In genomic region chr9:92252718-92253117, GRCm38 (mm10) we compare ENCODE assay signal across 26 mouse cellular contexts. TPM values are rescaled to one million over a fixed set of nuclear protein-coding genes. Genes with fewer than 3 reads are reported as not detected.
DNase-seq lines count a peak whose midpoint lies in the region; ATAC-seq and TF ChIP-seq lines count a peak whose summit lies in the region.
"Had no signal": no experiment of that assay in that cellular context is flagged by ENCODE, and none has a peak within 500 bp of the region (broad histone marks: within the 10 kb centered on the region; RNA-seq: fewer than 3 reads in every experiment).

No protein-coding gene starts in this region.

- peak overlapping the region; percentile 67; the same call in 1 of the 2 replicates for H3K4me2 ChIP-seq in intestine, postnatal 0 days (replicated peaks; ENCODE audit: low read depth)
- no peak overlapping the region for H3K4me2 ChIP-seq in intestine, embryonic 16.5 days (ENCODE audit: low read depth, low read length)
- no peak overlapping the region for H3K4me2 ChIP-seq in lung, postnatal 0 days (replicated peaks; ENCODE audit: low read depth, low read length)
- peak overlapping the region; percentile 48 for H3K4me2 ChIP-seq in liver, embryonic 15.5 days
- H3K4me2 ChIP-seq: hindbrain, embryonic 15.5 days had no signal

- TF ChIP-seq EP300 in lung, postnatal 0 days (IDR thresholded peaks at IDR 0.05): no peak

- no peaks in the 10 kb centered on the region for H3K9me3 ChIP-seq in intestine, postnatal 0 days (ENCODE audit: control insufficient read depth)
- H3K9me3 ChIP-seq in intestine, embryonic 16.5 days (ENCODE audit: control insufficient read depth, low read length): no peaks in the 10 kb centered on the region
- no peaks in the 10 kb centered on the region for H3K9me3 ChIP-seq in lung, postnatal 0 days (ENCODE audit: low read length)
- no peaks in the 10 kb centered on the region for H3K9me3 ChIP-seq in liver, embryonic 15.5 days (replicated peaks)
- H3K9me3 ChIP-seq: G1E; heart, embryonic 10.5 days; hindbrain, embryonic 15.5 days; kidney, embryonic 15.5 days had no signal

- H3K27ac ChIP-seq in intestine, postnatal 0 days (ENCODE audit: low read depth, low read length): no peak overlapping the region
- H3K27ac ChIP-seq in intestine, embryonic 16.5 days (ENCODE audit: low read length): no peak overlapping the region
- no peak overlapping the region for H3K27ac ChIP-seq in lung, postnatal 0 days (ENCODE audit: low read length)
- no peak overlapping the region for H3K27ac ChIP-seq in liver, embryonic 15.5 days (replicated peaks)
- H3K27ac ChIP-seq: heart, embryonic 10.5 days; hindbrain, embryonic 15.5 days; kidney, embryonic 15.5 days had no signal

- H3K4me1 ChIP-seq in intestine, postnatal 0 days (replicated peaks; ENCODE audit: control insufficient read depth, insufficient read depth, low read length): no peaks in the 10 kb centered on the region
- peaks cover 3% of the 10 kb centered on the region; the same call in 1 of the 2 replicates for H3K4me1 ChIP-seq in intestine, embryonic 16.5 days (ENCODE audit: control insufficient read depth, insufficient read depth, low read length)
- H3K4me1 ChIP-seq in lung, postnatal 0 days (ENCODE audit: insufficient read depth, low read depth, low read length): peaks cover 10% of the 10 kb centered on the region; the same call in 1 of the 2 replicates
- H3K4me1 ChIP-seq in liver, embryonic 15.5 days (replicated peaks): peaks cover 32% of the 10 kb centered on the region

- H3K9ac ChIP-seq in intestine, postnatal 0 days (ENCODE audit: low read depth, low read length): no peak overlapping the region
- no peak overlapping the region for H3K9ac ChIP-seq in intestine, embryonic 16.5 days (ENCODE audit: low read depth, low read length)
- H3K9ac ChIP-seq in lung, postnatal 0 days (replicated peaks; ENCODE audit: low read depth): no peak overlapping the region
- H3K9ac ChIP-seq in liver, embryonic 15.5 days: no peak overlapping the region
- H3K9ac ChIP-seq: forebrain, postnatal 0 days; hindbrain, embryonic 15.5 days; kidney, embryonic 15.5 days had no signal

- no peaks in the 10 kb centered on the region for H3K36me3 ChIP-seq in intestine, postnatal 0 days (ENCODE audit: control insufficient read depth, insufficient read depth)
- H3K36me3 ChIP-seq in intestine, embryonic 16.5 days (ENCODE audit: control insufficient read depth, insufficient read depth, low read length): no peaks in the 10 kb centered on the region
- no peaks in the 10 kb centered on the region for H3K36me3 ChIP-seq in lung, postnatal 0 days (ENCODE audit: insufficient read depth, low read length)
- no peaks in the 10 kb centered on the region for H3K36me3 ChIP-seq in liver, embryonic 15.5 days (replicated peaks)
- H3K36me3 ChIP-seq: heart, embryonic 10.5 days; hindbrain, embryonic 15.5 days; kidney, embryonic 15.5 days had no signal

- H3K4me3 ChIP-seq in intestine, postnatal 0 days (ENCODE audit: low read depth, low read length): no peak overlapping the region
- H3K4me3 ChIP-seq in intestine, embryonic 16.5 days (ENCODE audit: low read length): no peak overlapping the region
- no peak overlapping the region for H3K4me3 ChIP-seq in lung, postnatal 0 days (ENCODE audit: low read depth, low read length)
- H3K4me3 ChIP-seq in liver, embryonic 15.5 days (replicated peaks): no peak overlapping the region
- H3K4me3 ChIP-seq: heart, embryonic 10.5 days; hindbrain, embryonic 15.5 days; kidney, embryonic 15.5 days had no signal

- no peak for TF ChIP-seq CTCF in intestine, postnatal 0 days (IDR thresholded peaks at IDR 0.05; ENCODE audit: low read depth)
- no peak for TF ChIP-seq CTCF in lung, postnatal 0 days (IDR thresholded peaks at IDR 0.05)

- 71% methylated on average over 5 of the region's 5 CpGs for WGBS in intestine, postnatal 0 days
- WGBS in intestine, embryonic 16.5 days: 79% methylated on average over 5 of the region's 5 CpGs
- WGBS in lung, postnatal 0 days: 64% methylated on average over 5 of the region's 5 CpGs
- WGBS in liver, embryonic 15.5 days (ENCODE audit: insufficient replicate concordance): 26% methylated on average over 5 of the region's 5 CpGs

- no peaks in the 10 kb centered on the region for H3K27me3 ChIP-seq in intestine, postnatal 0 days (replicated peaks; ENCODE audit: control insufficient read depth, insufficient read depth, low read length)
- no peaks in the 10 kb centered on the region for H3K27me3 ChIP-seq in intestine, embryonic 16.5 days (replicated peaks; ENCODE audit: control insufficient read depth, insufficient read depth, low read length)
- H3K27me3 ChIP-seq in lung, postnatal 0 days (replicated peaks; ENCODE audit: insufficient read depth, low read length): no peaks in the 10 kb centered on the region
- H3K27me3 ChIP-seq in liver, embryonic 15.5 days: no peaks in the 10 kb centered on the region
- H3K27me3 ChIP-seq: hindbrain, embryonic 15.5 days; kidney, embryonic 15.5 days had no signal

- no peak for ATAC-seq in intestine, postnatal 0 days
- no peak for ATAC-seq in intestine, embryonic 16.5 days
- ATAC-seq in lung, postnatal 0 days: no peak
- ATAC-seq in liver, embryonic 15.5 days (ENCODE audit: insufficient read depth): no peak
- ATAC-seq: forebrain, postnatal 0 days had no signal

- peak; percentile 28 for DNase-seq in lung, postnatal 0 days (ENCODE audit: low spot score)
- DNase-seq in lung, adult 18-20 months: no peak
- no peak for DNase-seq in B cell, adult 2 months
- no peak for DNase-seq in kidney, postnatal 10 days
- no peak for DNase-seq in cerebellum, postnatal 10 days
- DNase-seq: adrenal gland, postnatal 14 days; cerebellum, adult 11 months; cerebellum, postnatal 25 days; embryo, embryonic 11 days; forebrain, postnatal 0 days; heart, postnatal 10 days; lung, postnatal 14 days; right cerebral cortex, postnatal 4 days; thymus, postnatal 14 days had no signal

RNA-seq across cellular contexts. Expression of gene Plscr1, which starts 3.2 kb away (rescaled TPM):
- 152 TPM in 2 replicates for polyA plus RNA-seq in intestine, postnatal 0 days (2015; fragmentation: Nextera tagmentation; extraction: Ambion mirVana)
- polyA plus RNA-seq in intestine, embryonic 16.5 days (2015; fragmentation: Nextera tagmentation; extraction: Ambion mirVana): 129 and 139 TPM in 2 replicates
- polyA plus RNA-seq in lung, postnatal 0 days (2015; fragmentation: Nextera tagmentation; extraction: Ambion mirVana): 53.7 and 57.9 TPM in 2 replicates
- 25.5 and 26.3 TPM in 2 replicates for polyA plus RNA-seq in liver, embryonic 15.5 days (2015; fragmentation: Nextera tagmentation; extraction: Ambion mirVana)

RNA-seq across cellular contexts. Expression of gene Plscr2, which starts 22.7 kb away (rescaled TPM):
- polyA plus RNA-seq in intestine, postnatal 0 days (2015; fragmentation: Nextera tagmentation; extraction: Ambion mirVana): 2.8 TPM in 2 replicates
- polyA plus RNA-seq in intestine, embryonic 16.5 days (2015; fragmentation: Nextera tagmentation; extraction: Ambion mirVana): 0.81 and 0.99 TPM in 2 replicates
- polyA plus RNA-seq in lung, postnatal 0 days (2015; fragmentation: Nextera tagmentation; extraction: Ambion mirVana): 24.1 and 32.2 TPM in 2 replicates
- 0.48 and 0.64 TPM in 2 replicates for polyA plus RNA-seq in liver, embryonic 15.5 days (2015; fragmentation: Nextera tagmentation; extraction: Ambion mirVana)
- polyA plus RNA-seq: neural tube, embryonic 11.5 days had no signal

RNA-seq across cellular contexts. Expression of gene 1700057G04Rik, which starts 56.5 kb away (rescaled TPM):
- not detected in 2 replicates for polyA plus RNA-seq in intestine, postnatal 0 days (2015; fragmentation: Nextera tagmentation; extraction: Ambion mirVana)
- polyA plus RNA-seq in intestine, embryonic 16.5 days (2015; fragmentation: Nextera tagmentation; extraction: Ambion mirVana): not detected in 2 replicates
- not detected in 2 replicates for polyA plus RNA-seq in lung, postnatal 0 days (2015; fragmentation: Nextera tagmentation; extraction: Ambion mirVana)
- polyA plus RNA-seq in liver, embryonic 15.5 days (2015; fragmentation: Nextera tagmentation; extraction: Ambion mirVana): not detected in 2 replicates
- polyA plus RNA-seq: embryonic facial prominence, embryonic 14.5 days; forebrain, postnatal 0 days; G1E; heart, embryonic 10.5 days; hindbrain, embryonic 15.5 days; kidney, embryonic 15.5 days; limb, embryonic 14.5 days; neural tube, embryonic 11.5 days had no signal

RNA-seq across cellular contexts. Expression of gene Plscr5, which starts 60.0 kb away (rescaled TPM):
- polyA plus RNA-seq in intestine, postnatal 0 days (2015; fragmentation: Nextera tagmentation; extraction: Ambion mirVana): not detected in 2 replicates
- polyA plus RNA-seq in intestine, embryonic 16.5 days (2015; fragmentation: Nextera tagmentation; extraction: Ambion mirVana): not detected in 2 replicates
- polyA plus RNA-seq in lung, postnatal 0 days (2015; fragmentation: Nextera tagmentation; extraction: Ambion mirVana): 0.19 TPM in 1 of 2 replicates, not detected in the other
- polyA plus RNA-seq in liver, embryonic 15.5 days (2015; fragmentation: Nextera tagmentation; extraction: Ambion mirVana): not detected in 2 replicates
- polyA plus RNA-seq: C2C12; embryonic facial prominence, embryonic 14.5 days; G1E; gonadal fat pad, adult 2 months; heart, embryonic 10.5 days; kidney, embryonic 15.5 days; limb, embryonic 14.5 days; neural tube, embryonic 11.5 days had no signal

Comparison
In these comparisons a context has a peak if more than half of its experiments do, and no peak if none do; other contexts are left out.
1. H3K4me2 ChIP-seq: peak in intestine, postnatal 0 days (single experiment) and liver, embryonic 15.5 days (single experiment); none in intestine, embryonic 16.5 days (single experiment) and lung, postnatal 0 days (single experiment).